ENCODE assay signal across 8 mouse cellular contexts in genomic region chrX:159255123-159255978, GRCm38 (mm10). TPM values are rescaled to one million over a fixed set of nuclear protein-coding genes. Genes with fewer than 3 reads are reported as not detected.
DNase-seq lines count a peak whose midpoint lies in the region; ATAC-seq and TF ChIP-seq lines count a peak whose summit lies in the region.

No protein-coding gene starts in this region.

- ATAC-seq in forebrain, embryonic 13.5 days, result peak; percentile 96
- peak; percentile 97 for ATAC-seq in neural tube, embryonic 15.5 days (ENCODE audit: low FRiP score)

- DNase-seq in c-Kit-positive CD71-positive TER-119-positive erythroid progenitor cells, embryonic 14.5 days (ENCODE audit: low spot score), result peak; percentile 77
- DNase-seq in heart, postnatal 10 days, result peak; percentile 87 to 90
- DNase-seq in layer of hippocampus, adult 18-20 months (ENCODE audit: low spot score in 2 of 2), result peak; percentile 61 to 82
- peak; percentile 81 for DNase-seq in lung, adult 2 months
- peak; percentile 87 for DNase-seq in testis, postnatal 10 days (ENCODE audit: low spot score)

- H3K9ac ChIP-seq in ES-Bruce4 (ENCODE audit: low read depth, poor library complexity, severe bottlenecking), result peak overlapping the region; percentile 99
- H3K9ac ChIP-seq in forebrain, embryonic 13.5 days, result peak overlapping the region; percentile 78
- peak overlapping the region; percentile 57 for H3K9ac ChIP-seq in neural tube, embryonic 15.5 days (replicated peaks)

- H3K9me3 ChIP-seq in ES-Bruce4 (replicated peaks; ENCODE audit: control insufficient read depth, insufficient read depth, low read length, poor library complexity, severe bottlenecking), result no peaks in the 10 kb centered on the region
- no peaks in the 10 kb centered on the region for H3K9me3 ChIP-seq in forebrain, embryonic 13.5 days (replicated peaks)
- no peaks in the 10 kb centered on the region for H3K9me3 ChIP-seq in neural tube, embryonic 15.5 days (replicated peaks)

- intact Hi-C loops in heart, postnatal 10 days (cut with DNase I), result loop anchor here (10.0 kb wide), 1 partner anchor 1661 kb away; the partner anchor contains the start of gene Mbtps2

- H3K4me1 ChIP-seq in ES-Bruce4 (ENCODE audit: control insufficient read depth, insufficient read depth, low read length), result no peaks in the 10 kb centered on the region
- H3K4me1 ChIP-seq in forebrain, embryonic 13.5 days, result no peaks in the 10 kb centered on the region
- peaks cover 4% of the 10 kb centered on the region; the same call in 1 of the 2 replicates for H3K4me1 ChIP-seq in lung, adult 2 months (ENCODE audit: control insufficient read depth, insufficient read depth, low read length)
- H3K4me1 ChIP-seq in neural tube, embryonic 15.5 days, result peaks cover 3% of the 10 kb centered on the region; the same call in 1 of the 2 replicates

- TF ChIP-seq CTCF in ES-Bruce4 (IDR thresholded peaks at IDR 0.05; ENCODE audit: low read depth, low read length), result no peak
- TF ChIP-seq CTCF in lung, adult 2 months (IDR thresholded peaks at IDR 0.05; ENCODE audit: insufficient read depth, low read length), result no peak

- H3K36me3 ChIP-seq in ES-Bruce4 (ENCODE audit: control insufficient read depth, insufficient read depth, low read length, poor library complexity, severe bottlenecking), result no peaks in the 10 kb centered on the region
- H3K36me3 ChIP-seq in forebrain, embryonic 13.5 days (ENCODE audit: poor library complexity, severe bottlenecking), result no peaks in the 10 kb centered on the region
- no peaks in the 10 kb centered on the region for H3K36me3 ChIP-seq in neural tube, embryonic 15.5 days

- peak overlapping the region; percentile 65 for H3K4me2 ChIP-seq in forebrain, embryonic 13.5 days
- H3K4me2 ChIP-seq in neural tube, embryonic 15.5 days, result peak overlapping the region; percentile 65

- WGBS in forebrain, embryonic 13.5 days, result 13% methylated on average over 15 of the region's 71 CpGs
- WGBS in lung, adult 2 months, result 25% methylated on average over 64 of the region's 71 CpGs
- WGBS in neural tube, embryonic 15.5 days, result 27% methylated on average over 37 of the region's 71 CpGs

- no peak for TF ChIP-seq POLR2A in ES-Bruce4 (IDR thresholded peaks at IDR 0.05; ENCODE audit: insufficient read depth, low read length)
- peak; percentile 57; the same call in 1 of the 2 replicates for TF ChIP-seq POLR2A in lung, adult 2 months (IDR thresholded peaks at IDR 0.05; ENCODE audit: borderline replicate concordance, extremely low read depth, low read depth, low read length)

- TF ChIP-seq EP300 in ES-Bruce4 (IDR thresholded peaks at IDR 0.05; ENCODE audit: insufficient read depth, low read depth, low read length), result no peak

- H3K4me3 ChIP-seq in ES-Bruce4 (ENCODE audit: low read depth, low read length), result peak overlapping the region; percentile 77
- H3K4me3 ChIP-seq in forebrain, embryonic 13.5 days, result peak overlapping the region; percentile 63
- peak overlapping the region; percentile 83 for H3K4me3 ChIP-seq in lung, adult 2 months (replicated peaks; ENCODE audit: extremely low read depth, low read depth, low read length)
- peak overlapping the region; percentile 58 for H3K4me3 ChIP-seq in neural tube, embryonic 15.5 days (replicated peaks)

- H3K27ac ChIP-seq in ES-Bruce4 (ENCODE audit: insufficient read depth, low read length), result peak overlapping the region; percentile 71
- H3K27ac ChIP-seq in forebrain, embryonic 13.5 days, result peak overlapping the region; percentile 89
- H3K27ac ChIP-seq in neural tube, embryonic 15.5 days (replicated peaks), result peak overlapping the region; percentile 85

- H3K27me3 ChIP-seq in ES-Bruce4 (ENCODE audit: control insufficient read depth, insufficient read depth, low read length, poor library complexity, severe bottlenecking), result no peaks in the 10 kb centered on the region
- H3K27me3 ChIP-seq in forebrain, embryonic 13.5 days, result no peaks in the 10 kb centered on the region
- H3K27me3 ChIP-seq in neural tube, embryonic 15.5 days (replicated peaks), result no peaks in the 10 kb centered on the region

RNA-seq across cellular contexts. Expression of gene Rps6ka3, which starts 45.2 kb away (rescaled TPM):
- 47.2 and 55.5 TPM in 2 replicates for polyA plus RNA-seq in ES-Bruce4 (2011; ENCODE audit: insufficient read depth, insufficient read length, low read depth, missing spikeins)
- polyA plus RNA-seq in forebrain, embryonic 13.5 days (2015; fragmentation: Nextera tagmentation; extraction: Ambion mirVana), result 3.4 and 4.8 TPM in 2 replicates
- 10 to 100 TPM; 57.6 to 60.7 TPM for total RNA-seq in heart, postnatal 10 days (2021)
- total RNA-seq in layer of hippocampus, adult 18-20 months (2021), result 10 to 100 TPM; 25.0 to 25.7 TPM
- polyA plus RNA-seq in lung, adult 2 months (2012; rRNA removed), result 14.6 and 19.2 TPM in 2 replicates
- 3.3 and 4.6 TPM in 2 replicates for polyA plus RNA-seq in neural tube, embryonic 15.5 days (2015; fragmentation: Nextera tagmentation; extraction: Ambion mirVana)

Comparison
In these comparisons a context has a peak if more than half of its experiments do, and no peak if none do; other contexts are left out.
1. Peak in every context shown above with its lines: DNase-seq, ATAC-seq, H3K4me3 ChIP-seq and H3K27ac ChIP-seq.